Mouse (Mus musculus): ENCODE data around the gene Elk1. TPM values are rescaled to one million over a fixed set of nuclear protein-coding genes. Genes with fewer than 3 reads are reported as not detected.

Elk1 gene
- polyA plus RNA-seq (2015; fragmentation: Nextera tagmentation; extraction: Ambion mirVana), result 7.3 and 7.6 TPM in 2 replicates

DNA sequence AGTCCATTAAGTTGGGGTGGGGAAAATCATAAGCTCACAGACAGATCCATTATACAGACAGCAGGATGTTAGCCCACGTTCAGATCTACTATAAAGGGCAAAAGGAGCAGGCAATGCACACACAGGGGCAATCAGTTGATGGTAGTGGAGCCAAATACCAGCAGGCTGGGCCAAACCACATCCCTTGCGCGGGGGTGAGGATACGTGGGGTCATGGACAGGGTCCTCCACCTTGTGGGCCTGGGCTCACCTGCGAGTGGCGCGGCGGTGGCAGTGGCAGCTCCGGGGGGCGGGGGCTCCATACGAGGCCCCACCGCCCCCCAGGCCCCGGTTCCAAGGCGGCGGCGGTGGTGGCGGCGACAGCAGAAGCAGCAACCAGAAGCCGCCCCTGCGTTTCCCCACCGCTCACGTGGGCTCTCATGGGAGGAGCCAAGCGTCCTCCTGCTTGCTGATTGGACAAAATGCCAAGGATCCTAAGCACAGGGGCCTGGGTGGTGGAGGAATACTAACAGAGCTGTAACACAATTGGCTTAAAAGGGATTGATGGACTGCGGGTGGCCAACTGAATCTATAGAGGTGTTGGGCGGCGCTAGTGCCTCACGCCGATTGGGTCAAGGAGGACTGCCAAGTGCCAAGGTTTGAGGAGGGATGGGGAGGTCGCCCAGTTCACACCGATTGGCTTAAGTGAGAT lies at the start of gene Elk1:
Gene Elk1 (minus strand): TSS at position 418 of the 690 bp plus-strand sequence.
- Histone ChIP-seq H3K36me3 (ENCODE audit: control insufficient read depth, insufficient read depth, low read length) (no peaks in the 10 kb centered on the region), H3K27ac (ENCODE audit: low read length) (no peak within 1 kb of the TSS), H3K4me3 (ENCODE audit: low read length) (peak within 1 kb of the TSS; percentile 67), H3K9me3 (ENCODE audit: control insufficient read depth, low read length) (no peaks in the 10 kb centered on the region), H3K27me3 (replicated peaks; ENCODE audit: control insufficient read depth, insufficient read depth, low read length) (no peaks in the 10 kb centered on the region), H3K4me1 (ENCODE audit: control insufficient read depth, insufficient read depth, low read length) (no peaks in the 10 kb centered on the region), H3K4me2 (ENCODE audit: low read depth, low read length) (peak within 1 kb of the TSS; percentile 52), H3K9ac (ENCODE audit: low read depth, low read length) (peak within 1 kb of the TSS; percentile 77)
- ATAC-seq, result peak; percentile 98
- WGBS, result 17% methylated on average over 30 of the region's 30 CpGs

DNA sequence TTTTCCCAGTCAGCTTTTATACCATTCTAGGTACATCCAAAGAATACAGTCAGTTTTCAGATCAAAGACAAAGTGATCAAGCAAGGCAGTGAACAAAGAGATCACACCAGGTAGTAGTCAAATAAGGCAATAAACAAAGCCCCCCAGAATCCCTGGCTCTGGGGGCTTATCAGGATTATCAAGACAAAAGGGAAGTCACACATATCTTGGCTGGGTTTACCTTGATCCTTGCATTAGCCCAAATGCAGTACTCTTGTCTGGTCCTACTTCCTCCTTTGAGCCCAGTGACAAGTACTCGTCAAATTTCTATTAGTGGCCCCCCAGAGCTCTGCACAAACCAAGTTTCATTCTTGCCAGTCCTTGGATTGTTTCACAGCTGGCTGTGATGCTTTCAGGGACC lies 30.5 kb upstream of the Elk1 start:
- Histone ChIP-seq H3K9me3 (ENCODE audit: control insufficient read depth, low read length) (no peaks in the 10 kb centered on the region), H3K36me3 (ENCODE audit: control insufficient read depth, insufficient read depth, low read length) (no peaks in the 10 kb centered on the region), H3K9ac (ENCODE audit: low read depth, low read length) (no peak overlapping the region), H3K27ac (ENCODE audit: low read length) (no peak overlapping the region), H3K4me1 (ENCODE audit: control insufficient read depth, insufficient read depth, low read length) (no peaks in the 10 kb centered on the region), H3K4me2 (ENCODE audit: low read depth, low read length) (no peak overlapping the region), H3K27me3 (replicated peaks; ENCODE audit: control insufficient read depth, insufficient read depth, low read length) (no peaks in the 10 kb centered on the region), H3K4me3 (ENCODE audit: low read length) (no peak overlapping the region)
- no peak for ATAC-seq
- WGBS, result 71% methylated on average over 1 of the region's 1 CpGs

DNA sequence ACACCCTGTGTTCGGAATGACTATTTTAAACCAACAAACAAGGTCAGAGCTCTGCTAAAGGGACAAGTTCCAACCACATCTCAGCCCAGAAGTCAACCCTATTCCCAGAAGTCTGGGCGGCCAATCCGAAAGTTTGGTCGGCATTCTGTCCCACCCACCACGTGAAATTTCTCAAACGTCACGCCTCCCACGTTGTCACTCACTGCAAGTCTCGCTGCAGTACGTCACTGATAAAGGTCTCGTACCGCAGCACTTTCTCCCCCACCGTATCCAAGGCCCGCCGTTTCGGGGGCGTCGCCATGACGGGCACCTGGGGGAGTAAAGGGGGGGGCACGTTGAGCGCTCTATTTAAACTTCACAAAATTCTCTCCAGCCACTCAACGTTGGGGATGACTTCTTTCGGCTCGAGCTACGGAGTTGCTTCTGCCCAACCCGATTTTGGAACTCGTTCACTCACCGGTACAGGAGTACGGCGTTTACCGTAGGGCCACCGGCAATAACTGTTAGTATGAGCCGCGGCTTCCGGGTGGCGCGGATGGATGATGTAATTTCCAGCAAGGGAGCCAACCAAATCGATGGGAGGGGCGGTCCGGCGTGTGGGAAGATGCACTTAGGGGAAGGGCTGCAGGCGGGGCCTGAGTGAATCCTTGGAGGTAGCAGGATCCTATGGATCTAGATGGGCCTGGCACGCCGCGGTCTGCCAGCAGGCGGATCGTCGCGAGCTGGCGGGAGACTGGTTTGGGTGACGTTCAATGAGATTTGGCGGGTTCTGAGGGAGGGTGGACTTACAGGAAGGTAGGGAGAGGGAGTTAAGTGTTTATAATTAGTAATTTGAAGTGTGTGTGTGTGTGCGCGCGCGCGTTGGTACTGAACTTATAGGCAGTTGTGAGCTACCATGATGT lies 11.3 kb upstream of the Elk1 start, which contains the start of gene Uxt:
Gene Uxt (minus strand): TSS at position 541 of the 902 bp plus-strand sequence.
- no peaks in the 10 kb centered on the region for H3K9me3 ChIP-seq (ENCODE audit: control insufficient read depth, low read length)
- peak within 1 kb of the TSS; percentile 65 for H3K9ac ChIP-seq (ENCODE audit: low read depth, low read length)
- WGBS, result 17% methylated on average over 57 of the region's 57 CpGs
- H3K4me3 ChIP-seq (ENCODE audit: low read length), result peak within 1 kb of the TSS; percentile 57
- peak; percentile 98 for ATAC-seq
- H3K36me3 ChIP-seq (ENCODE audit: control insufficient read depth, insufficient read depth, low read length), result no peaks in the 10 kb centered on the region
- no peaks in the 10 kb centered on the region for H3K4me1 ChIP-seq (ENCODE audit: control insufficient read depth, insufficient read depth, low read length)
- no peaks in the 10 kb centered on the region for H3K27me3 ChIP-seq (replicated peaks; ENCODE audit: control insufficient read depth, insufficient read depth, low read length)
- peak within 1 kb of the TSS; percentile 49 for H3K4me2 ChIP-seq (ENCODE audit: low read depth, low read length)
- H3K27ac ChIP-seq (ENCODE audit: low read length), result peak within 1 kb of the TSS; percentile 78

DNA sequence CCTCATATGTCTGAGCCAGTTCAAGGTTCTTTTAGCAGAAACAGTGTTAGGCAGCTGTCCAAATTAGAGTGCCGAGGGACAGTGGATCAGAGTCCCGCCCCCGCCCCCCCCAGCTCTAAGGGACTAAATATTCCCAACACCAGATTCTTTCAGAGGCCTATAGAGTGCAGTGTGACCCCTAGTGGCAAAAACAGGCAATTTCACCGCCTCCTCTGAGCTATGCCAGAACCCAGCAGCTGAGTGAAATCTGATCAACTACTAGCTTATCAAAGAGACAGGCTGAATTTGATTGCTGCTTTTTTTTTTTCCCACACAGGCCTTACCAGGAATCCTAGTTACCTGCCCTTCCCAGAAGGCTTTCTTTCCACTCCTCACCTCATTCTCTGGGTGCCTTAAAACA lies 4.4 kb downstream of the Elk1 start:
- WGBS, result 5% methylated on average over 4 of the region's 4 CpGs

DNA sequence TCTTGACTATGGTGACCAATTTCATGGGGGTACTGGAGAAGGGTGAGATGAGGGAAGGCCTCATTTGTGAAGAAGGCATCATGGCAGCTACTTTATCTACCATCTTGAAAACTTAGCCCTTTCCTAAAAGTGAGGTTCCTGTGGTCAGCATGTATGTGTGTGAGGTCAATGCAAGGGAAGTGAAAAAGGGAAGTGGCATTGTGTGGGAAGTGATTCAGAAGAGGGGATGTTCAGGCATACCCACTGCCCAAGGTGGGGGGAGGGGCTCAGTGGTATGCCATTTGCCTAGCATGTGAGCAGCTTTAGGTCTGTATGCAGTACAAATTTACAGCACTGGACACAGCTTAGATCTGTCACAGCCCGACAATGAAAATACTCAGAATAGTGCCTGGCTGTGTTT lies 18.4 kb downstream of the Elk1 start:
- 79% methylated on average over 1 of the region's 1 CpGs for WGBS
- no peak overlapping the region for H3K4me3 ChIP-seq (ENCODE audit: low read length)
- no peaks in the 10 kb centered on the region for H3K36me3 ChIP-seq (ENCODE audit: control insufficient read depth, insufficient read depth, low read length)
- H3K4me1 ChIP-seq (ENCODE audit: control insufficient read depth, insufficient read depth, low read length), result no peaks in the 10 kb centered on the region
- H3K27me3 ChIP-seq (replicated peaks; ENCODE audit: control insufficient read depth, insufficient read depth, low read length), result no peaks in the 10 kb centered on the region
- H3K27ac ChIP-seq (ENCODE audit: low read length), result no peak overlapping the region
- no peaks in the 10 kb centered on the region for H3K9me3 ChIP-seq (ENCODE audit: control insufficient read depth, low read length)
- no peak overlapping the region for H3K4me2 ChIP-seq (ENCODE audit: low read depth, low read length)
- no peak overlapping the region for H3K9ac ChIP-seq (ENCODE audit: low read depth, low read length)
- ATAC-seq, result no peak

More for the DNA sequence above, 4.4 kb downstream of the Elk1 start:
- H3K9me3 ChIP-seq (ENCODE audit: control insufficient read depth, low read length), result no peaks in the 10 kb centered on the region
- no peak for ATAC-seq
- H3K27me3 ChIP-seq (replicated peaks; ENCODE audit: control insufficient read depth, insufficient read depth, low read length), result no peaks in the 10 kb centered on the region
- H3K27ac ChIP-seq (ENCODE audit: low read length), result no peak overlapping the region
- H3K36me3 ChIP-seq (ENCODE audit: control insufficient read depth, insufficient read depth, low read length), result no peaks in the 10 kb centered on the region
- H3K9ac ChIP-seq (ENCODE audit: low read depth, low read length), result no peak overlapping the region
- H3K4me1 ChIP-seq (ENCODE audit: control insufficient read depth, insufficient read depth, low read length), result no peaks in the 10 kb centered on the region
- H3K4me2 ChIP-seq (ENCODE audit: low read depth, low read length), result no peak overlapping the region
- no peak overlapping the region for H3K4me3 ChIP-seq (ENCODE audit: low read length)

GRCm38 (mm10) chrX:20931364-20931763 lies 19.0 kb downstream of the Elk1 start, which contains the start of gene Cfp:
Gene Cfp, minus strand, starts transcription at chrX:20931555.
- H3K36me3 ChIP-seq (ENCODE audit: control insufficient read depth, insufficient read depth, low read length), result no peaks in the 10 kb centered on the region
- no peak within 1 kb of the TSS for H3K9ac ChIP-seq (ENCODE audit: low read depth, low read length)
- H3K9me3 ChIP-seq (ENCODE audit: control insufficient read depth, low read length), result no peaks in the 10 kb centered on the region
- 83% methylated on average over 1 of the region's 1 CpGs for WGBS
- H3K4me2 ChIP-seq (ENCODE audit: low read depth, low read length), result no peak within 1 kb of the TSS
- ATAC-seq, result no peak
- H3K27me3 ChIP-seq (replicated peaks; ENCODE audit: control insufficient read depth, insufficient read depth, low read length), result no peaks in the 10 kb centered on the region
- no peaks in the 10 kb centered on the region for H3K4me1 ChIP-seq (ENCODE audit: control insufficient read depth, insufficient read depth, low read length)
- H3K4me3 ChIP-seq (ENCODE audit: low read length), result no peak within 1 kb of the TSS
- H3K27ac ChIP-seq (ENCODE audit: low read length), result no peak within 1 kb of the TSS

DNA sequence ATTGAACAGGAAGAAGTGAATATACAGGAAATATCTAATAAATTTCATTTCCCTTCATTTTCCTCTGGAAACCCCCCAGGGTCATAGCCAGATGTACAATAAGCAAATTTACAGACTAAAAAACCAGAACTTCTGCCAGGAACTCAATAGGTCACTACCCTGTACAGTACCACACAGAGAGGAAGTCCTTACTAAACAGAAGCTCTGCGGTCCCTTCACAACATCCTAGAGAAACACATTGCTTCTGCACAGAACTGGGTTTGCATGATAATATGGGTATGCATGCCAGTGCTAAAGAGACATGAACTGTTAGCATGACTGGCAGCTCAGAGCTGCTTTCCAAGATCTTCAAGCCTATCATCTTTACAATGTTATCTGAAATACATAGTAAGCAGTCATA lies 20.5 kb downstream of the Elk1 start:
- whole genome bisulfite sequencing, result 88% methylated on average over 1 of the region's 1 CpGs

GRCm38 (mm10) chrX:20924976-20925375 lies 25.4 kb downstream of the Elk1 start:
- ATAC-seq, result no peak
- no peaks in the 10 kb centered on the region for H3K9me3 ChIP-seq (ENCODE audit: control insufficient read depth, low read length)
- H3K27me3 ChIP-seq (replicated peaks; ENCODE audit: control insufficient read depth, insufficient read depth, low read length), result no peaks in the 10 kb centered on the region

More for the DNA sequence above, 20.5 kb downstream of the Elk1 start:
- H3K9ac ChIP-seq (ENCODE audit: low read depth, low read length), result no peak overlapping the region
- no peak overlapping the region for H3K4me3 ChIP-seq (ENCODE audit: low read length)
- H3K27ac ChIP-seq (ENCODE audit: low read length), result no peak overlapping the region
- H3K4me2 ChIP-seq (ENCODE audit: low read depth, low read length), result no peak overlapping the region
- no peaks in the 10 kb centered on the region for H3K4me1 ChIP-seq (ENCODE audit: control insufficient read depth, insufficient read depth, low read length)
- no peaks in the 10 kb centered on the region for H3K27me3 ChIP-seq (replicated peaks; ENCODE audit: control insufficient read depth, insufficient read depth, low read length)
- no peaks in the 10 kb centered on the region for H3K9me3 ChIP-seq (ENCODE audit: control insufficient read depth, low read length)
- no peak for ATAC-seq
- H3K36me3 ChIP-seq (ENCODE audit: control insufficient read depth, insufficient read depth, low read length), result no peaks in the 10 kb centered on the region

GRCm38 (mm10) chrX:20923506-20923905 lies 26.9 kb downstream of the Elk1 start:
- 70% methylated on average over 1 of the region's 1 CpGs for WGBS
- Histone ChIP-seq H3K36me3 (ENCODE audit: control insufficient read depth, insufficient read depth, low read length) (no peaks in the 10 kb centered on the region), H3K27ac (ENCODE audit: low read length) (no peak overlapping the region), H3K4me1 (ENCODE audit: control insufficient read depth, insufficient read depth, low read length) (no peaks in the 10 kb centered on the region), H3K4me3 (ENCODE audit: low read length) (no peak overlapping the region), H3K9me3 (ENCODE audit: control insufficient read depth, low read length) (no peaks in the 10 kb centered on the region), H3K4me2 (ENCODE audit: low read depth, low read length) (no peak overlapping the region), H3K9ac (ENCODE audit: low read depth, low read length) (no peak overlapping the region), H3K27me3 (replicated peaks; ENCODE audit: control insufficient read depth, insufficient read depth, low read length) (no peaks in the 10 kb centered on the region)
- ATAC-seq, result no peak

More at GRCm38 (mm10) chrX:20924976-20925375, 25.4 kb downstream of the Elk1 start:
- H3K4me2 ChIP-seq (ENCODE audit: low read depth, low read length), result no peak overlapping the region
- H3K4me1 ChIP-seq (ENCODE audit: control insufficient read depth, insufficient read depth, low read length), result no peaks in the 10 kb centered on the region
- H3K9ac ChIP-seq (ENCODE audit: low read depth, low read length), result no peak overlapping the region
- no peak overlapping the region for H3K27ac ChIP-seq (ENCODE audit: low read length)
- H3K4me3 ChIP-seq (ENCODE audit: low read length), result no peak overlapping the region
- H3K36me3 ChIP-seq (ENCODE audit: control insufficient read depth, insufficient read depth, low read length), result no peaks in the 10 kb centered on the region
